Mouse (Mus musculus) kidney, embryonic 14.5 days (tissue): ENCODE data around the gene Guca1b. TPM values are rescaled to one million over a fixed set of nuclear protein-coding genes. Genes with fewer than 3 reads are reported as not detected.

Experiments
- ATAC-seq: fragments of 200-750 bp; cut with Nextera tagmentation; 2 replicates; pipeline ENCODE4 v1.8.0; 2017; ENCODE audit warnings: moderate number of reproducible peaks, mild to moderate bottlenecking, moderate TSS enrichment, moderate library complexity; ENCODE audit not compliant: low FRiP score, low TSS enrichment
- H3K27ac ChIP-seq: fragments of 300-500 bp; sonication (generic); 2 replicates; pipeline ENCODE4 v1.5.1; 2014; ENCODE audit warnings: low read depth, mild to moderate bottlenecking, low read length, moderate library complexity, mixed read lengths
- H3K27me3 ChIP-seq: fragments of 300-500 bp; sonication (generic); 2 replicates; pipeline ENCODE4 v1.6.1; 2014; ENCODE audit warnings: mild to moderate bottlenecking, low read length; ENCODE audit not compliant: control insufficient read depth, insufficient read depth
- H3K36me3 ChIP-seq: fragments of 300-500 bp; sonication (generic); 2 replicates; pipeline ENCODE4 v1.6.1; 2014; ENCODE audit warnings: low read length, mixed read lengths; ENCODE audit not compliant: control insufficient read depth, insufficient read depth
- H3K4me1 ChIP-seq: fragments of 300-500 bp; sonication (generic); 2 replicates; pipeline ENCODE4 v1.6.1; 2014; ENCODE audit warnings: low read length, mixed read lengths; ENCODE audit not compliant: control insufficient read depth, insufficient read depth
- H3K4me2 ChIP-seq: fragments of 300-500 bp; sonication (generic); replicated peaks from 2 replicates; pipeline ENCODE4 v1.6.1; 2014; ENCODE audit warnings: low read depth, mild to moderate bottlenecking, low read length
- H3K4me3 ChIP-seq: fragments of 300-500 bp; sonication (generic); 2 replicates; pipeline ENCODE4 v1.5.1; 2014; ENCODE audit warnings: mild to moderate bottlenecking, low read length
- H3K9ac ChIP-seq: fragments of 300-500 bp; sonication (generic); 2 replicates; pipeline ENCODE4 v1.6.1; 2014; ENCODE audit warnings: low read depth, mild to moderate bottlenecking, low read length, moderate library complexity
- H3K9me3 ChIP-seq: fragments of 300-500 bp; sonication (generic); 2 replicates; pipeline ENCODE4 v1.6.1; 2016; ENCODE audit warnings: low read length; ENCODE audit not compliant: control insufficient read depth
- WGBS: fragments of 180-500 bp; shearing (Covaris S2); extraction: QIAGEN DNeasy Blood & Tissue Kit; methylation state at CpG from one replicate; pipeline ENCODE4 v1.1.7; 2014; 5-methylcytosine and 5-hydroxymethylcytosine counted together
- polyA plus RNA-seq: library from polyadenylated mRNA; unstranded; fragments of >200 nt; fragmentation: Nextera tagmentation; extraction: Ambion mirVana; gene quantifications from 2 replicates; pipeline ENCODE4 v1.2.1, GENCODE M21; 2014

Guca1b gene
- polyA plus RNA-seq, 1 experiment from 2014 or later, result 0.46 TPM

- H3K9ac ChIP-seq, result no peak overlapping the region
- peaks cover 17% of the 10 kb centered on the region; the same call in 1 of the 2 replicates for H3K4me1 ChIP-seq
- H3K4me2 ChIP-seq, result no peak overlapping the region
- no peaks in the 10 kb centered on the region for H3K36me3 ChIP-seq
- H3K27me3 ChIP-seq, result no peaks in the 10 kb centered on the region
- no peak for ATAC-seq
- H3K27ac ChIP-seq, result no peak overlapping the region
- H3K9me3 ChIP-seq, result no peaks in the 10 kb centered on the region
- no peak overlapping the region for H3K4me3 ChIP-seq
- whole genome bisulfite sequencing, result 75% methylated on average over 6 of the region's 6 CpGs
These were observed 42.1 kb downstream of the Guca1b start for GRCm38 (mm10) chr17:47427316-47427715.

- H3K4me1 ChIP-seq, result peaks cover 17% of the 10 kb centered on the region; the same call in 1 of the 2 replicates
- no peaks in the 10 kb centered on the region for H3K27me3 ChIP-seq
- H3K4me3 ChIP-seq, result no peak overlapping the region
- H3K27ac ChIP-seq, result no peak overlapping the region
- H3K9ac ChIP-seq, result 0 out of 2 replicates have a peak overlapping the region, but pooled peaks have one; percentile 2
- H3K9me3 ChIP-seq, result no peaks in the 10 kb centered on the region
- 5% methylated on average over 8 of the region's 8 CpGs for WGBS
- H3K4me2 ChIP-seq, result peak overlapping the region; percentile 12; the same call in 1 of the 2 replicates
- ATAC-seq, result peak; percentile 87
- H3K36me3 ChIP-seq, result no peaks in the 10 kb centered on the region
These were observed 43.7 kb downstream of the Guca1b start for GRCm38 (mm10) chr17:47428831-47429304.

GRCm38 (mm10) chr17:47430815-47431214 lies 45.6 kb downstream of the Guca1b start:
- peaks cover 14% of the 10 kb centered on the region; the same call in 1 of the 2 replicates for H3K4me1 ChIP-seq
- no peak overlapping the region for H3K9ac ChIP-seq
- no peak overlapping the region for H3K4me2 ChIP-seq
- no peak overlapping the region for H3K27ac ChIP-seq
- H3K36me3 ChIP-seq, result no peaks in the 10 kb centered on the region
- no peak overlapping the region for H3K4me3 ChIP-seq
- ATAC-seq, result no peak
- 69% methylated on average over 5 of the region's 5 CpGs for WGBS
- no peaks in the 10 kb centered on the region for H3K9me3 ChIP-seq
- H3K27me3 ChIP-seq, result no peaks in the 10 kb centered on the region

- WGBS, result 1% methylated on average over 44 of the region's 45 CpGs
- Histone ChIP-seq H3K27ac (0 out of 2 replicates have a peak within 1 kb of the TSS, but pooled peaks have one; percentile 9), H3K4me3 (peak within 1 kb of the TSS; percentile 56), H3K36me3 (no peaks in the 10 kb centered on the region), H3K4me1 (peaks cover 13% of the 10 kb centered on the region), H3K27me3 (peaks cover 16% of the 10 kb centered on the region), H3K4me2 (peak within 1 kb of the TSS; percentile 91), H3K9me3 (no peaks in the 10 kb centered on the region), H3K9ac (peak within 1 kb of the TSS; percentile 59)
- peak; percentile 51; the same call in 1 of the 2 replicates for ATAC-seq
These were observed 51.1 kb downstream of the Guca1b start, which contains the start of gene AI661453 for GRCm38 (mm10) chr17:47436156-47436906. Gene AI661453, plus strand, starts transcription at chr17:47436615.

GRCm38 (mm10) chr17:47436907-47437547 lies 51.8 kb downstream of the Guca1b start, which contains the start of gene 1700001C19Rik:
Gene 1700001C19Rik, minus strand, starts transcription at chr17:47437376.
- WGBS, result 5% methylated on average over 25 of the region's 25 CpGs
- Histone ChIP-seq H3K36me3 (no peaks in the 10 kb centered on the region), H3K9ac (peak within 1 kb of the TSS; percentile 59), H3K4me1 (peaks cover 13% of the 10 kb centered on the region), H3K9me3 (no peaks in the 10 kb centered on the region), H3K27me3 (peaks cover 16% of the 10 kb centered on the region), H3K4me3 (peak within 1 kb of the TSS; percentile 56), H3K27ac (0 out of 2 replicates have a peak within 1 kb of the TSS, but pooled peaks have one; percentile 9), H3K4me2 (peak within 1 kb of the TSS; percentile 91)
- ATAC-seq, result no peak

- H3K27ac ChIP-seq, result no peak overlapping the region
- 71% methylated on average over 6 of the region's 6 CpGs for WGBS
- H3K27me3 ChIP-seq, result peaks cover 16% of the 10 kb centered on the region
- peaks cover 13% of the 10 kb centered on the region for H3K4me1 ChIP-seq
- H3K4me3 ChIP-seq, result no peak overlapping the region
- H3K36me3 ChIP-seq, result no peaks in the 10 kb centered on the region
- no peak overlapping the region; the same call in 1 of the 2 replicates for H3K4me2 ChIP-seq
- no peak overlapping the region for H3K9ac ChIP-seq
- ATAC-seq, result no peak
- H3K9me3 ChIP-seq, result no peaks in the 10 kb centered on the region
These were observed 53.4 kb downstream of the Guca1b start for GRCm38 (mm10) chr17:47438611-47439010.

- no peaks in the 10 kb centered on the region for H3K9me3 ChIP-seq
- H3K4me3 ChIP-seq, result no peak overlapping the region
- WGBS, result 44% methylated on average over 9 of the region's 9 CpGs
- no peak for ATAC-seq
- peaks cover 16% of the 10 kb centered on the region for H3K27me3 ChIP-seq
- H3K4me1 ChIP-seq, result peaks cover 13% of the 10 kb centered on the region
- H3K27ac ChIP-seq, result no peak overlapping the region
- no peak overlapping the region for H3K9ac ChIP-seq
- no peak overlapping the region for H3K4me2 ChIP-seq
- no peaks in the 10 kb centered on the region for H3K36me3 ChIP-seq
These were observed 54.3 kb downstream of the Guca1b start for GRCm38 (mm10) chr17:47439396-47440028.

- no peak overlapping the region for H3K9ac ChIP-seq
- H3K4me1 ChIP-seq, result peaks cover 13% of the 10 kb centered on the region
- peak; percentile 32; the same call in 1 of the 2 replicates for ATAC-seq
- no peak overlapping the region for H3K4me2 ChIP-seq
- peak overlapping the region; percentile 30; the same call in 1 of the 2 replicates for H3K27ac ChIP-seq
- no peaks in the 10 kb centered on the region for H3K36me3 ChIP-seq
- H3K27me3 ChIP-seq, result peaks cover 16% of the 10 kb centered on the region
- no peak overlapping the region for H3K4me3 ChIP-seq
- no peaks in the 10 kb centered on the region for H3K9me3 ChIP-seq
- WGBS, result 11% methylated on average over 9 of the region's 9 CpGs
These were observed 55.2 kb downstream of the Guca1b start for GRCm38 (mm10) chr17:47440359-47440890.
